Mouse (Mus musculus): ENCODE results near the gene Cd4.
"Not testable (repeated sequence)": the region's sequence is repeated elsewhere in the genome, so short reads cannot be mapped to it uniquely, and the experiment has no call there.

The Cd4 gene

GRCm38 (mm10) chr6:124915160-124915941, 27.3 kb upstream of the Cd4 start:
- DNase-seq = no peak

- no peak for DNase-seq
These were observed 26.5 kb upstream of the Cd4 start for GRCm38 (mm10) chr6:124914511-124914910.

DNA sequence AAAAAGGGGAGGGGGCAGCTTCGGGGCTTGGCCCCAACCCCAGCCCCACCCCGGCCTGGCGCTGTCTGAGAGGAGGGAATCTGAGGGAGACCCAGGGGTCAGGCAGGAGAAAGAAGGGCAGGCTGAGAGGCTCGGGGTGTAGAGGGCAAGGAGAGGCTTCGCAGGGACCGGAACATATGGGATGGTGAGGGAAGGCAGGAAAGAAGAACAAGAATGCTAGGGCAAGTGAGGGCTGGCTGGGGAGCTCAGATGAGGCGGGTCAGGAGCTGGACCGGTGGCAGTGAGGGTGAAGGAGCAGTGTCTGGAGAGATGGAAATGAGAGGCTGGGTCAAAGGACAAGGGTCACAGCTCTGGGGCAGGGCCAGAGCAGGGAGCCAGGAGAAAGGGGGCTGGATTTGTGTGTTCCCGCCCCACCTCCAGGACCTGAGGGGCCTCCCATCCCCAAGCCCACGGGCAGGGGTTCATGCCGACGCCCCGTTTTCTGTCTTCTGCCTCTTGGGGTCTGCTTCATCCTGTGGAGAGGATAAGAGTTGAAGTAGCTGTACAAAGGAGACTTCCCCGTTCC, 25.8 kb upstream of the Cd4 start:
- no peak for DNase-seq

GRCm38 (mm10) chr6:124913214-124913613, 25.2 kb upstream of the Cd4 start:
- no peak for DNase-seq

DNA sequence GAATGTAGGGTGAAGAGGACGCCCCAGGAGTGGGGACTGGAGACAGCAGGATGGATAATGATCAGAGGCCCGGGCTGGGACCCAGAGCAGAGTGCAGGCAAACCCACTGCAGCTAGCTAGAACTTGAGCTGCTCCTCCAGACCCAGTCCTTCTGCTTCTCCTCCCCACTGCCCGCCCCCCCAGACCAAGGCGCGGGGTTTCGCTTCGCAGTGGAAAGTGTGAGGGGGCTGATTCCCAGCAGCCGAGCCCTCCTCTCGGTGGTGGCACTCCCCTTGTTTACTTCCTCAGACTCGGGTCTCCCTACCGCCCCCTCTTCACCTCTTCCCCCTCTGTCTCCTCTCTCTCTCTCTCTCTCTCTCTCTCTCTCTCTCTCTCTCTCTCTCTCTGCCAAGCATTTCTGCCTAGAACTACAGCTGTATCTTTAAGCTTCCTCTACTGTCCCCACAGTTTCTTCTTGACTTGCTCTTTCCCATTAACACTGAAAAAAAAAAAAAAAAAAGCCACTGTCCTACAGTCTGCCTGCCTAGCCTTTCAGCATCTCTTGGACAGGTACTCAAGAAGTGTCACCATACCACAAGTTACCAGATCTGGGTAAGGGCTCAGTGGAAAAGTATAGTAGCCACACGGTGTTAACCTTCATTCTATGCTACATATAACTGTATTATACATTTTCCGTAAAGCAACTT, 23.7 kb upstream of the Cd4 start, which contains the start of gene Lag3:
Gene Lag3 (minus strand): TSS at position 173 of the 686 bp plus-strand sequence.
- no peak for DNase-seq

DNA sequence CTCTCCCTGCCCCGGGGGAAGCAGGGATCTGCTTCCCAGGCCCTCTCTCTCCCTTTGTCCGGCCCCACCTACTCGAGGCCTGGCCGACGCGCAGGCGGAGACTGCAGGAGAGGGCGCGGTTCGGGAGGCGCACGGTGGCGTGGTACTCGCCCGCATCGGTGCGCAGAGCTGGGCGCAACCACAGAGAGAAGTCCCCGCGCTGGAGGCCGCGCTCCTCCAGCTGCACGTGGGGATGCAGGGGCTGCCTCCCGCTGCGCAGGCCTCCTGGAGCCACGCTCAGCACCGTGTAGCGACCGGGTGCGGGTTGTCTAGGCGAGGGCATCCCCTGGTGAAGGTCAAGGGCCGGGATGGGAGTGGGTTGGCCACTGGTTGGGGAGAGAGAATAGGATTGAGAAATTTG, 22.0 kb upstream of the Cd4 start:
- no peak for DNase-seq

GRCm38 (mm10) chr6:124907767-124908166, 19.7 kb upstream of the Cd4 start:
- no peak for DNase-seq

- no peak for DNase-seq
These were observed 17.2 kb upstream of the Cd4 start for GRCm38 (mm10) chr6:124904991-124905860.

GRCm38 (mm10) chr6:124904161-124904981, 16.4 kb upstream of the Cd4 start:
- peak; percentile 71 for DNase-seq

DNA sequence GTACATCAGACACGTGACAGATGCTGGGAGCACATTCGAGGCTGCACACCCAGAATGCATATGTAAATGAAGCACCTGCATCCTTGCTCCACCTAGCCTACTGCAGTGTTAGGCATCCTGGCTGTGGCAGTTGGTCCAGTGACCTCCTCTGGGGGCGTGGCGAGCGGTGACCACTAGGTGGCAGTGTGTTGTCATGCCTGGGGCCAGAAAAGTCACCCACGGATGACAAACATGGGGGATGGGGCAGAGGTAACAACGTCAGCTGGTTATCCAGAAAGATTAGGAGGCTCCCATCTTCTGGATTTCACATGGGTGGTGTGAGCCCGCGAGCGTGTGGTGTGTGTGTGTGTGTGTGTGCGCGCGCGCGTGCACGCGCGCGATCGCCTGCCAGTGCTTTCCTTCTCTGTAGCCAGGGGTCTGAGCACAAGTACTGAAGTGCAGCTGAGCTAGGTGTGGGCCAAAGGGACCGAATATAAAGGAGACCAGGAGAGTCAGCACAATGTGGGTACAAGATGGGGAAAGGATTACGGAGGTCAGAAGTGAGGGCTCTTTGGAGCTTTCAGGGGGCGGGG, 15.6 kb upstream of the Cd4 start:
- DNase-seq = peak; percentile 99

GRCm38 (mm10) chr6:124901851-124902250, 13.8 kb upstream of the Cd4 start:
- DNase-seq = no peak

DNA sequence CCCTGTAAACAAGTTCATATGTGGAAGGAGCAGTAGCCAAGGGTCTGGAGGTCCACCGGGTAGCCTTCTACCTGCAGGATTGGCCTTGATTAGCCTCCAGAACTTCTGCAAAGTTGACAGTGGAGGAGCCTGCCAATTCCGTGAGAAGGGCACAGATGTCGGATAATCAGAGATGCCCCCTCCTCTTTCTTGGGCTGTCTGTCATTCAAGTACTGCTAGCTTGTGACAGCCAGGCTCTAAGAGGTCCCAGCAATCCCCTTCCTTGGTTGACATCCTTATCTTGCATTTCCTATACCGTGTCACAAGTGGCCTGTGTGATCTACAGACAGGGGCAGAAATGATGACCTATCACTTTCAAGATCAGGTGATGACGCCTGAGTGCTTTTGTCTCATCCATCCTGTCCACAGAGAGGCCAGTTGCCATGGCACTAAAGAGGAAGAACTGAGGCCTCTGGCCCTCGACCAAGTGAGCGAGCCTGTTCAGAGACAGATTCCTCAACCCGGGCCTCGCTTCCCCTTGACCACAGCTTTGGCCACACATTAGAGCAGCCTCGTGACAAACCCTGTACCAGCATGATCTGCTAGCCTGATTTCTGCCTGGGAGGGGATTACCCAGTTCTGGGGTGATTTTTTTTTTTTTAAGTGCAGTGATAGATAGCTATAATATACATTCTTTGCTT, 12.9 kb upstream of the Cd4 start:
- no peak for DNase-seq

- no peak for DNase-seq
These were observed 12.2 kb upstream of the Cd4 start for GRCm38 (mm10) chr6:124900056-124900800.

DNA sequence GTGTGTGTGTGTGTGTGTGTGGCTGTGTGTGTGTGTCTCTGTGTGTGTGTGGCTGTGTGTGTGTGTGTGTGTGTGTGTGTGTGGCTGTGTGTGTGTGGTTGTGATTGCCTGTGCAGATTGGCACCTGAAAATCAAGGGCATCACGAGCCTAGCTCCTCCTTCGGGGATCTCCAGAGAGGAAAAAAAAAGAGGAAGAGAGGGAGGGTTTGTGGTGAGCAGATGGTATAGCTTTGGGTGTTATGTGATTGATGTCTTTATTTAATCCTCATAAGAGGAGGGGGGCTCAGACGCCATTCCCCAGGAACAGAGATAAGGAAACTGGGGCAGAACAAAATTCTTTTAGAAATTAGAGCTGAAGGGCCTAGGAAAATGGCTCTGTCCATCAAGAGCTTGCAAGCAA, 10.3 kb upstream of the Cd4 start:
- DNase-seq = no peak

DNA sequence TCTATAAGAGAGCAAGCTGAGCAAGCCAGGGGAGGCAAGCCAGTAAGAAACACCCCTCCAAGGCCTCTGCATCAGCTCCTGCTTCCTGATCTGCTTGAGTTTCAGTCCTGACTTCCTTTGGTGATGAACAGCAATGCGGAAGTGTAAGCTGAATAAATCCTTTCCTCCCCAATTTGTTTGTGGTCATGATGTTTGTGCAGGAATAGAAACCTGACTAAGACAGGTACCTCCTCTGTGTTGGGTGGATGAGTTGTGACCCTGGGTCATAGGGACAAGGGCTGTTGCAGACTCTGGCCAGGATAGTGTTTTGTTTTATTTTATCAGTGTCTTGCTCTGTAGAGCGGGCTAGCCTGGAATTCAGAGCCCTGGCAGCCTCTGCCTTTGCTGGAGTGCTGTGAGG, 6.1 kb upstream of the Cd4 start:
- DNase-seq = not testable (repeated sequence)

DNA sequence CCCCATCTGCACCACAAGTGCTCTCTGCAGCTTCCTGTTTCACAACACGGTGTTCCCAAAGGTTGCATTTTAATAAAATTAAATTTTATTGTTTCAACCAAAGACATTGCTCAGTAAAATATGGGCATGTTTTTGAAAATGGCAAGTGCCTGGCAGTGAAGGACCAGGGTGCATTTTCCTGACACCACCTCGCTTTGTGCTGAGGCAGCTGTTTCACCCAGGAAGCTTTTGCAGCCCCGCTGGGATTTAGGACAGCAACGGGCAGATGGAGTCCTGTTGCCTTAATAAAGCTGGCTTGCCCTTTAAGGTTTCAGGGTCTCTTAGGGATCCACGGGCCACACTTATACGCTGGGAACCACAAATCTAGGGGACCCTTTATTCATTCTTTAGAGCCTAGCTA, 3.0 kb upstream of the Cd4 start:
- DNase-seq = no peak

- no peak for DNase-seq
These were observed 619 bp upstream of the Cd4 start for GRCm38 (mm10) chr6:124888555-124889125.

- DNase-seq = no peak
These were observed 2.1 kb downstream of the Cd4 start for GRCm38 (mm10) chr6:124885956-124886381.

DNA sequence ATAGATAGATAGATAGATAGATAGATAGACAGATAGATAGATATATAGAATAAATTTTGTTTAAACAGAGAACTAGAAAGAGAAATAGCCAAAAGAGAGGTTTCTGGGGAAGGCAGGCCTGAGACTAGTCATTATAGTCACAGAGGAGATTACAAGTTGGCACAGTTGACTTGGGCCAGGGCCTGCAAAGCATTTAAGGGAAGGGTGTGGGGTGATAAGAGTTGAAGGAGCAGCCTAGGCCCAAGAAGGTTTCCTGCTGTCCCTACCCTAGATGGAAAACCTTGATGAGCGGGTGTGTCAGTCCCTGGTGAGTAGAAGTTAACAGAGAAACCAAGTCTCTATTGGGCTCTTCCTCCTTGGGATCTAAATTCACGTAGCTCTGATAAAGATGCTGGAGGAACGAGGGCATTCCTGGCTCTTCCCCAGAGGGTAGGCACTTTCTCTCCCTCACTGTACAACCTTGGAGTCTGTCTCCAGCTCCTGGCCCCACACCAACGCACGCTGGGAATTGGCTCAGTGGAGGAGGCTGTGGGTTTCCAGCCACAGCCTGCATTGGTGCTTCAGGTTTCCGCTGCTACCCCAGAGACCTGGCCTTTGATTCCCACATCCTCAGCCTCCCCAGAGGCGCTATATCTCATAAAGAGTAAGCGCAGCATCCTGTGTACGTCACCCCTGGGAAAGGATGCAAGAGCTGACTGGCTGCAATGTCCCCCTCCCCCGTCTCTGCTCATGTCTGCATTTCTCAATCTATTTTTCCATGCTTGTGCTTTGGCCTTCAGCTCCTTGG, 3.1 kb downstream of the Cd4 start:
- no peak for DNase-seq
